Mouse (Mus musculus) neural tube, embryonic 15.5 days (tissue): Measurements from ENCODE around the gene Gm20388. TPM values are rescaled to one million over a fixed set of nuclear protein-coding genes. Genes with fewer than 3 reads are reported as not detected.
"Not testable (repeated sequence)": the region's sequence is repeated elsewhere in the genome, so short reads cannot be mapped to it uniquely, and the experiment has no call there.

Experiments used
- ATAC-seq: fragments of 200-750 bp; cut with Nextera tagmentation; 2 replicates; pipeline ENCODE4 v1.8.0; 2017; ENCODE audit warnings: mild to moderate bottlenecking, moderate TSS enrichment, moderate library complexity; ENCODE audit not compliant: low FRiP score
- H3K27ac ChIP-seq: fragments of 300-500 bp; sonication (generic); replicated peaks from 2 replicates; pipeline ENCODE4 v1.5.1; 2015; ENCODE audit warnings: mild to moderate bottlenecking, inconsistent platforms
- H3K27me3 ChIP-seq: fragments of 300-500 bp; sonication (generic); replicated peaks from 2 replicates; pipeline ENCODE4 v1.6.1; 2015; ENCODE audit warnings: inconsistent platforms
- H3K36me3 ChIP-seq: fragments of 300-500 bp; sonication (generic); 2 replicates; pipeline ENCODE4 v1.6.1; 2015; ENCODE audit warnings: inconsistent platforms
- H3K4me1 ChIP-seq: fragments of 300-500 bp; sonication (generic); 2 replicates; pipeline ENCODE4 v1.6.1; 2015; ENCODE audit warnings: inconsistent platforms
- H3K4me2 ChIP-seq: fragments of 300-500 bp; sonication (generic); 2 replicates; pipeline ENCODE4 v1.6.1; 2015; ENCODE audit warnings: inconsistent platforms, mild to moderate bottlenecking, moderate library complexity
- H3K4me3 ChIP-seq: fragments of 300-500 bp; sonication (generic); replicated peaks from 2 replicates; pipeline ENCODE4 v1.5.1; 2015; ENCODE audit warnings: mild to moderate bottlenecking, inconsistent platforms
- H3K9ac ChIP-seq: fragments of 300-500 bp; sonication (generic); replicated peaks from 2 replicates; pipeline ENCODE4 v1.6.1; 2015; ENCODE audit warnings: mild to moderate bottlenecking, inconsistent platforms
- H3K9me3 ChIP-seq: fragments of 300-500 bp; sonication (generic); replicated peaks from 2 replicates; pipeline ENCODE4 v1.6.1; 2016; ENCODE audit warnings: inconsistent platforms
- WGBS: fragments of 180-500 bp; shearing (Covaris S2); methylation state at CpG from one replicate; pipeline ENCODE4 v1.1.7; 2015; ENCODE audit warnings: mixed read lengths; 5-methylcytosine and 5-hydroxymethylcytosine counted together
- polyA plus RNA-seq: library from polyadenylated mRNA; unstranded; fragments of >200 nt; fragmentation: Nextera tagmentation; extraction: Ambion mirVana; gene quantifications from 2 replicates; pipeline ENCODE4 v1.2.1, GENCODE M21; 2015

Gm20388 gene
- polyA plus RNA-seq, 1 experiment from 2014 or later = not detected

DNA sequence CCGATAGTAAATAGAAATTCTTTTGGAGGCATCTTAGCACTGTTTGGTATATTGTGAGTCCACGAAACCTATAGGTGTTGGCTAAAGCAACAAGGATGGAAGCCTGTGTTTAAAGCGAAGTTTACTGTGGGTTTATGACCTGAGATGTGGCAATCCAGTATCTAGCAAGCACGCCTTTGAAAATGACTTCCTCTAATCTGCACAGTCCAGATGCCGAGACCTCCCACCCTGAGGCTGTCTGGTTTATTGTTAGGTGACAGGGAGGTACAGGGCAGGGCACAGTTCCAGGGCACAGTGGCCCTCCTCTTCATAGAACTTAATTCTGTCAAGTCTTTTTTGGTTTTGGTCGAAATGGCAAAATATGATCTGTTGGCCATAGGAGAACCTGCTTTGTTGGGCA lies 3166.6 kb downstream of the Gm20388 start:
- 89% methylated on average over 6 of the region's 6 CpGs for WGBS
- Histone ChIP-seq H3K9me3 (no peaks in the 10 kb centered on the region), H3K4me1 (no peaks in the 10 kb centered on the region), H3K36me3 (peaks cover 84% of the 10 kb centered on the region), H3K9ac (no peak overlapping the region), H3K4me2 (no peak overlapping the region), H3K27ac (no peak overlapping the region), H3K27me3 (no peaks in the 10 kb centered on the region), H3K4me3 (no peak overlapping the region)
- ATAC-seq = no peak

DNA sequence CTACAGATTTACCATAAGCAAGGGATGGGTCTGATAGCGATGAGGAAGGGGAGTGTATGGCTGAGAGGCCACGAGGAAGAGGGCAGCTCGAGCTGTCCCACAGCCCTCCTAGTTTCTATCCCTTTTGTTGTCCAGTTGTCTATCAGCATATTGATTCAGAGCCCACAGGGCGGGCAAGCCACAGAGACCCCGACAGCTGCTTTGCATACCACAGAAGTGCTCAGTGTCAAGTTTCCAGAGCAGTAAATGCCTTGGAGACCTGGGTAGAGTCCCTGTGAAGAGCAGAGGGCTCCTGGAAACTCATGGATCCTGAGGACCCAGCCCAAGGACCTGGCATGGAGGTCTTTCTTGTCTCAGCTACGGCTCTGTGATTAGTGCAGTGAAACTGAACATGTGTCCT lies 3172.4 kb downstream of the Gm20388 start:
- Histone ChIP-seq H3K4me3 (no peak overlapping the region), H3K9me3 (no peaks in the 10 kb centered on the region), H3K4me2 (no peak overlapping the region), H3K27me3 (no peaks in the 10 kb centered on the region), H3K4me1 (no peaks in the 10 kb centered on the region), H3K36me3 (peaks cover 92% of the 10 kb centered on the region), H3K27ac (0 out of 2 replicates have a peak overlapping the region, but pooled peaks have one; percentile 41), H3K9ac (no peak overlapping the region)
- 89% methylated on average over 6 of the region's 6 CpGs for WGBS
- no peak for ATAC-seq

DNA sequence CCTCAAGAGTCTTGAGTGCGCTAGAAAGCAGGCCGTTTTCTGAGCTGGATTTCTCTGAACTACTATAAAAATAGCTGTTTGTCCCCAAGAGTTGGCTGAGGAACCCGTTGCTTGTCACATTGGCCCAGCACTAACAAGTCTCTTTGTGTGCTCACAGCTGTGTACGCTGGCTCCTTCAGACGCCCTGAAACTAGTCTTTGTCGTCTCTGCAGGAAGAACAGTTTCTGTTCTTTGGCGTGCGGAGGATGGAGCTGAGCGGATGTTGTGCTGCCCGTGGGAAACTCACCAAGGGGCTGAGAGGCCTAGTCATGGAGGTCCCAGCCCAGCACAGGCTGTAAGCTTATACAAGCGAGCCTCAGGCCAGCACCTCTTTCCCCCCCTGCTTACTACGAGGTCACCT lies 3173.0 kb downstream of the Gm20388 start:
- Histone ChIP-seq H3K36me3 (peaks cover 95% of the 10 kb centered on the region), H3K27ac (0 out of 2 replicates have a peak overlapping the region, but pooled peaks have one; percentile 9), H3K4me1 (no peaks in the 10 kb centered on the region), H3K4me3 (no peak overlapping the region), H3K9ac (no peak overlapping the region), H3K4me2 (no peak overlapping the region), H3K27me3 (no peaks in the 10 kb centered on the region), H3K9me3 (no peaks in the 10 kb centered on the region)
- no peak for ATAC-seq
- WGBS = 87% methylated on average over 12 of the region's 12 CpGs

DNA sequence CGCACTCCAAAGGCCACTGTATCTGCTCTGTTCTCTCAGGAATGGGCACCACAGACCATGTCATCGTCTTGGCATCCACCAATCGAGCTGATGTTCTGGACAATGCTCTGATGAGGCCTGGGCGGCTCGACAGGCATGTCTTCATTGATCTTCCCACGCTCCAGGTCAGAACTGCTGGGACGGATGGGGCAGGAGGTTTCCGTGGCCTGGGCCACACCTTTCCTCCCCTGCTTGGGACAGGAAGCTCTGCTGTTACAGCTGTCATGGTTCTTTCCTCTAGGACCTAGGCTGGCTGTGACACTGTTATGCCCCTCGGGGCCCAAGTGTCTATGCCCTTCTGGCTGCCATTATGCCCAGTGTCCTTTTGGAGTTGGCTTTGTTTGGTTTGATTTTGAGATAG lies 3176.6 kb downstream of the Gm20388 start:
- Histone ChIP-seq H3K9ac (0 out of 2 replicates have a peak overlapping the region, but pooled peaks have one; percentile 10), H3K27ac (no peak overlapping the region), H3K4me1 (no peaks in the 10 kb centered on the region), H3K4me2 (no peak overlapping the region), H3K9me3 (no peaks in the 10 kb centered on the region), H3K36me3 (peaks cover 99% of the 10 kb centered on the region), H3K4me3 (no peak overlapping the region), H3K27me3 (no peaks in the 10 kb centered on the region)
- WGBS = 87% methylated on average over 9 of the region's 9 CpGs
- no peak for ATAC-seq

DNA sequence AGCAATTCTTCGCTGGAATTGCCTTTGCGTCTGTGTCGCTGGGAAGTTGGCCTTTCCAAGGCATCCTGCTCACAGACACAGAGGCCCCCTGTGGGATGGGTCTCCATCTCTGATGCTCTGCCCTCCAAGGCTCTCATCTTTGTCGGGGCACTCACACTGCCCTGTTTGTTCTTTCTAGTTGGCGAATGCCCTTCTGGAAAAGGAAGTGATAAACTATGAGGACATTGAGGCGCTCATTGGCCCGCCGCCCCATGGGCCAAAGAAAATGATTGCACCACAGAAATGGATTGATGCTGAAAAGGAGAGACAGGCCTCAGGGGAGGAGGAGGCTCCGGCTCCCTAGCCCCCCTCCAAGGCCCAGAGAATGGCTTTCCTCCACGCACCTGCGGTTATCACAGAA lies 3186.6 kb downstream of the Gm20388 start:
- H3K27me3 ChIP-seq = no peaks in the 10 kb centered on the region
- H3K4me1 ChIP-seq = peaks cover 5% of the 10 kb centered on the region
- peak; percentile 49; the same call in 1 of the 2 replicates for ATAC-seq
- WGBS = 81% methylated on average over 11 of the region's 11 CpGs
- peak overlapping the region; percentile 69 for H3K27ac ChIP-seq
- no peak overlapping the region for H3K4me2 ChIP-seq
- no peak overlapping the region for H3K9ac ChIP-seq
- H3K36me3 ChIP-seq = peaks cover 47% of the 10 kb centered on the region
- no peaks in the 10 kb centered on the region for H3K9me3 ChIP-seq
- H3K4me3 ChIP-seq = no peak overlapping the region

DNA sequence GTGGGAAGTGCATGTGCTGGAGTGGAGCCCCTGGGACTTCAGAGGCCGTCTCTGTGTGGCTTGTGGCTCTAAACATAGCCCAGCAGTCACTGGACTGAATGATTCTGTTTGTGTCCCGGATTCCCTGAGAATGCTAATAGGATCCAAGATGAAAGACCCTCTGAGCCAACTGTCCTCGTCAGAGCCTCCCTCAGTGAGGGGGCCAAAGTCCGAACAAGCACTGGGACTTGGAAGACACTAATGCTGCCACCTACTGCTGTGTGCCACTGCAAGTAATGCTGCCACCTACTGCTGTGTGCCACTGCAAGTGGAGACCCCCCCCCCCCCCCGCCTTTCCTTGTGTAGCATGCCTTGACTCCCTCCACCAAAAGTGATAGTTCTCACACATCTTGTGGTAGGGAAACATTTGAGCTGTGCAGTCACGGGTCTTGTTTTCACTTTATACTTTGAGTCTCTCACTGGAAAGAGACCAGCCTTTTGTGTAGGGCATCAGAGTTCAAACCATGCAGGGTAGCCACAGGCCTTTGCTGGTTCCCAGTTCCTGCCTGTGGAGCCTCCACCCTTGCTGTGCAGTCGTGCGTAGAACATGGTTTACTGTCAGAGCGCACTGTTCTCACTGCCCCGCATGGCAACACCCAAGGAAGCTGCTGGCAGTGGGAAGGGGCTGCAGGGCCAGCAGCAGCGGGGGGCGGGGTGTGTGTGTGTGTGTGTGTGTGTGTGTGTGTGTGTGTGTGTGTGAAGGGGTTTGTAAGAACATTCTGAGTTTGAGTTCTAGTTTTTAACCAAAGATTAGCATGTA lies 3187.3 kb downstream of the Gm20388 start:
- H3K27me3 ChIP-seq = no peaks in the 10 kb centered on the region
- 72% methylated on average over 12 of the region's 12 CpGs for WGBS
- peak overlapping the region; percentile 69 for H3K27ac ChIP-seq
- H3K4me1 ChIP-seq = peaks cover 5% of the 10 kb centered on the region
- ATAC-seq = peak; percentile 34; the same call in 1 of the 2 replicates
- peaks cover 41% of the 10 kb centered on the region for H3K36me3 ChIP-seq
- H3K9me3 ChIP-seq = no peaks in the 10 kb centered on the region
- H3K4me2 ChIP-seq = no peak overlapping the region
- H3K4me3 ChIP-seq = no peak overlapping the region
- H3K9ac ChIP-seq = no peak overlapping the region

DNA sequence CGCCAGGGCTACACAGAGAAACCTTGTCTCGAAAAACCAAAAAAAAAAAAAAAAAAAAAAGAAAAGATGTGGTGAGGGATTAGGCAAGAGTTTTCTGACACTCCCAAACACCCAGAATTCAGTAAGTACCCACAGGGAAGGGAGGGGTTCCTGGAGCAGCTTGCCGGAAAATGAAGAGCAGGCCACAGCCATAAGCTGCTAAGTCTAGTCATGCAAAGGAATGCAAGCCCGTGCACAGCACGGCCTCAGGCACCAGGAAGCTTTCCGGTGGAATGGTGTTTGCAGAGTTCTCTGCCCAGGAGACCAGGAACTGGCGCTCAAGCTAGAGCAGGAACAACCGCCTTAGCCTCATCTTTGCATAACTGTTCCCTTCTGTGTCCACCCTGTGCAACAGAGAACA lies 3189.6 kb downstream of the Gm20388 start:
- Histone ChIP-seq H3K4me3 (no peak overlapping the region), H3K4me1 (peaks cover 18% of the 10 kb centered on the region), H3K36me3 (peaks cover 37% of the 10 kb centered on the region), H3K27me3 (no peaks in the 10 kb centered on the region), H3K9me3 (no peaks in the 10 kb centered on the region), H3K9ac (no peak overlapping the region), H3K27ac (peak overlapping the region; percentile 48; the same call in 1 of the 2 replicates), H3K4me2 (no peak overlapping the region)
- ATAC-seq = no peak
- WGBS = 77% methylated on average over 8 of the region's 8 CpGs

DNA sequence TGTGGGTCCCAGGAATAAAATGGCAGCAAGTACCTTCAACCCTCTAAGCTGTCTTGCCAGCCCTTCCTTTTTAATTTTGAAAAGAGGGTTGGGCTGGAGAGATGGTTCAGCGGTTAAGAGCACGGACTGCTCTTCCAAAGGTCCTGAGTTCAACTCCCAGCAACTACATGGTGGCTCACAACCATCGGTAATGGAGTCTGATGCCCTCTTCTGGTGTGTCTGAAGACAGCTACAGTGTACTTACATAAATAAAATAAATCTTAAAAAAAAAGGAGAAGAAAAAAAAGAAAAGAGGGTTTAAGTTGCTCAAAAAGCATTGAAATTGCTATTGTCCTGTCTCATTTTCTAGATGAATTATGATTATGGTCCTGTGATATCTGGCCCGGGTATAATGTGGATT lies 3190.6 kb downstream of the Gm20388 start:
- H3K4me2 ChIP-seq = peak overlapping the region; percentile 88
- H3K27me3 ChIP-seq = no peaks in the 10 kb centered on the region
- peaks cover 38% of the 10 kb centered on the region for H3K36me3 ChIP-seq
- H3K4me1 ChIP-seq = peaks cover 18% of the 10 kb centered on the region
- H3K27ac ChIP-seq = no peak overlapping the region
- ATAC-seq = no peak
- H3K4me3 ChIP-seq = no peak overlapping the region
- H3K9ac ChIP-seq = no peak overlapping the region
- H3K9me3 ChIP-seq = no peaks in the 10 kb centered on the region
- WGBS = 74% methylated on average over 4 of the region's 4 CpGs

DNA sequence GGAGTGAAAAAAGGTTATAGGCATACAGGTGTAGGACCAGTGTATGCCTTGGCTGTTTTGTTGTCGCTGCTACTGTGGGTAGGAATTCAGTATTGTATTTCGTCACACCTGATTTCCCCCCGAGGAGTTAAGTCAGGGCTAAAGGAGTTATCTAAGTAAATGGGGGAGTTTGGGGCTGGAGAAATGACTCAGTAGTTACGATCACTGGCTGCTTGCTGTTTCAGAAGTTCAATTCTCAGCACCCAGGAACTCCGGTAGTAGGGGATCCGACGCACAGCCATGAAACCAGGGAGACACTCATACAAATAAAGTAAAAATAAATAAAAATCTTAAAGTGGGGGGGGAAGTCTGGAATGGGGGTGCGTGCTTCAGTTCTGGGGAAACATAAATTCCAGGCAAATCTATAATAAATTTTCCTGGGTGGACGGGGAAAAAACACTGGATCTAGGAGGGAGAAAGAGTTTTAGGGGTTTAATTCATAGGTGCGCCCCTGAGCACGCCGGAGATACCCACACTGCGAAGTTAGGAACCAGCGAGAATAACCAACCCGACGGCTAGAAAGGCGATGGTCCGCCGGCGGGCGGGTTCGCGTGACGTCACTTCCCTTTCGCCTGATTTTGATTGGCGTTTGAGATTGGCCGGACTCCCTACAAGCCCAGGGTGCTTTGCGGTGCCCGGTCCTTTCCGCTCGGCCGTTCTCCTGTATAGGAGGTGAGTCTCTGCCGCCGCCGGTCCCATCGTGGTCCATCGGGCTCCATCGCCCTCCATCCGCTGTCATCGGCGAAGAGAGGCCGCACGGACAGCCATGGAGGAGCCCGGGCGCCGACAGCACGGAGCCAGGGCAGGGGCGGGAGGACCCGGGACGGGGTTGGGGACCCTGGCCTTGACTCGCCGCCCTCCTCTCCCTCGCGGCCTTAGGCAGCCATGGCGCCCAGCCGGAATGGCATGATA lies 3191.4 kb downstream of the Gm20388 start, which contains the start of gene Rpl13:
Rpl13 (plus strand) TSS at position 616 of the 951 bp plus-strand sequence.
- H3K9me3 ChIP-seq = no peaks in the 10 kb centered on the region
- no peaks in the 10 kb centered on the region for H3K27me3 ChIP-seq
- WGBS = 1% methylated on average over 53 of the region's 56 CpGs
- H3K4me1 ChIP-seq = peaks cover 18% of the 10 kb centered on the region
- H3K4me3 ChIP-seq = peak within 1 kb of the TSS; percentile 76
- peak within 1 kb of the TSS; percentile 88 for H3K4me2 ChIP-seq
- peak; percentile 93 for ATAC-seq
- peak within 1 kb of the TSS; percentile 96 for H3K27ac ChIP-seq
- H3K9ac ChIP-seq = peak within 1 kb of the TSS; percentile 93
- H3K36me3 ChIP-seq = peaks cover 36% of the 10 kb centered on the region

DNA sequence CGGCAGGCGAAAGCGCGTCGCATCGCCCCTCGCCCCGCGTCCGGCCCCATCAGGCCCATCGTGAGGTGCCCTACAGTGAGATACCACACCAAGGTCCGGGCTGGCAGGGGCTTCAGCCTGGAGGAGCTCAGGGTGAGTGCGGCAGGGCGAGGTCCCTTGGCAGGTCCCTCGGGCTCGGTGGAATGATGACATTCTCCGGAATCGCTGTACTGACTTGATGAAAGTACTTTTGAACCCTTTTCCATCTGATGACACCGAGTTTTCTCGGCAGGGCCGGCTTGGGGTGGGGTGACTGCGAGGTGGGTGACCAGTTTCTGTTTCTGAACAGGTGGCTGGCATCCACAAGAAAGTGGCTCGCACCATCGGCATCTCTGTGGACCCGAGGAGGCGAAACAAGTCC lies 3192.2 kb downstream of the Gm20388 start:
- 1% methylated on average over 26 of the region's 26 CpGs for WGBS
- peak overlapping the region; percentile 76 for H3K4me3 ChIP-seq
- H3K27ac ChIP-seq = peak overlapping the region; percentile 96
- H3K9ac ChIP-seq = peak overlapping the region; percentile 93
- H3K4me2 ChIP-seq = peak overlapping the region; percentile 88
- peaks cover 18% of the 10 kb centered on the region for H3K4me1 ChIP-seq
- not testable (repeated sequence) for H3K27me3 ChIP-seq, H3K9me3 ChIP-seq
- H3K36me3 ChIP-seq = peaks cover 27% of the 10 kb centered on the region
- ATAC-seq = 0 out of 2 replicates have a peak, but pooled peaks have one; percentile 11

DNA sequence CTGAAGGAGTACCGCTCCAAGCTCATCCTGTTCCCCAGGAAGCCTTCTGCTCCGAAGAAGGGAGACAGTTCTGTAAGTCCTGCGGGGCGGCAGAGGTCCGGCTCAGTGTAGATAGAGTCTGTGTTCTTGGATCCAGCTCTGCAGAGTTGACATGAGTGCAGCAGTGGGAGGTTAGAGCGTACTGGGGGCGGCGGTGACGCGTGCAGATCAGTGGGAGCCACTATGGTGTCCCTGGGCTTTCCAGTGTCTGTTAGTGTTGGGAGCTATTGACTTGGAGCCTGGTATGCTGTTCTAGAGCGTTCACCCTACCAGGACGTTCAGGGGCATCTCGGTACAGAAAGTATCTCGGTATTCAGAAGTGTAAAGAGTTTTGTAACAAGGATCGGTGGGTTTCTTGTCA lies 3192.6 kb downstream of the Gm20388 start:
- peaks cover 23% of the 10 kb centered on the region for H3K36me3 ChIP-seq
- peak overlapping the region; percentile 76 for H3K4me3 ChIP-seq
- H3K27me3 ChIP-seq = no peaks in the 10 kb centered on the region
- WGBS = 16% methylated on average over 15 of the region's 15 CpGs
- peak overlapping the region; percentile 96; the same call in 1 of the 2 replicates for H3K27ac ChIP-seq
- no peak for ATAC-seq
- H3K9ac ChIP-seq = peak overlapping the region; percentile 93
- H3K4me1 ChIP-seq = peaks cover 18% of the 10 kb centered on the region
- H3K4me2 ChIP-seq = peak overlapping the region; percentile 88
- H3K9me3 ChIP-seq = no peaks in the 10 kb centered on the region
